In the genomic region with DNA sequence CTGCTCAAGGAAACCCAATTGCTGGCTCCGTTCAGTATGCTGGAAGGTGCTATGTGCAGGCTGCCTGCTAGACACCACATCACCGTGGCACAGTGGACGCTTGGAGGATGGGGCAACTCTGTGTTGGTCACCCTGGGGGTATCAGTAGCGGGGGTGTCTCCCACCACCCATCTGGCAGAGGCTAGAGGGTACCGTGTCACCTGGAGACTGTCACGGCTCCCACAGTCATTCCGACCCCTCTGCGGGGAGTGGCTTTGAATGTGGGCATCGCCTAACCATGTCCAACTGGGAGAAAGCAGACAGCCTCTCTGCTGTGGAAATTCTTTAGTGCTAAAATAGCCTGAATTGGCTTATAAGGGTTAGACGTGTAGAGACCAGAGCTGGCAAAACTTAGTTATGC, we compare ENCODE assay signal across 21 mouse cellular contexts.
A peak's percentile ranks its signal among the peaks of the same experiment; 100 is the strongest.
DNase-seq lines count a peak whose midpoint lies in the region; ATAC-seq and TF ChIP-seq lines count a peak whose summit lies in the region.
"Had no signal": no experiment of that assay in that cellular context is flagged by ENCODE, and none has a peak within 500 bp of the region (broad histone marks: within the 10 kb centered on the region; RNA-seq: fewer than 3 reads in every experiment).

No protein-coding gene starts in this region.

- no peaks in the 10 kb centered on the region for H3K36me3 ChIP-seq in forebrain, postnatal 0 days (ENCODE audit: insufficient read depth)
- no peaks in the 10 kb centered on the region for H3K36me3 ChIP-seq in forebrain, embryonic 11.5 days (ENCODE audit: control insufficient read depth, insufficient read depth, low read length)
- H3K36me3 ChIP-seq in hindbrain, postnatal 0 days (ENCODE audit: insufficient read depth, low read length): no peaks in the 10 kb centered on the region
- no peaks in the 10 kb centered on the region for H3K36me3 ChIP-seq in hindbrain, embryonic 13.5 days
- H3K36me3 ChIP-seq in embryonic facial prominence, embryonic 10.5 days (replicated peaks): no peaks in the 10 kb centered on the region
- no peaks in the 10 kb centered on the region for H3K36me3 ChIP-seq in limb, embryonic 11.5 days (ENCODE audit: control insufficient read depth, insufficient read depth, low read length)
- H3K36me3 ChIP-seq: hindbrain, embryonic 15.5 days; intestine, embryonic 15.5 days; liver, embryonic 12.5 days; midbrain, embryonic 12.5 days had no signal

- no peak for ATAC-seq in forebrain, postnatal 0 days
- ATAC-seq in forebrain, embryonic 11.5 days (replicated peaks; ENCODE audit: low FRiP score): no peak
- no peak for ATAC-seq in hindbrain, postnatal 0 days
- no peak for ATAC-seq in hindbrain, embryonic 13.5 days (ENCODE audit: low FRiP score)
- no peak for ATAC-seq in limb, embryonic 11.5 days (ENCODE audit: insufficient number of reproducible peaks, low FRiP score, low TSS enrichment, low read depth)
- ATAC-seq: CD4-positive, CD25-positive, alpha-beta regulatory T cell, adult 4 months; forebrain, embryonic 16.5 days; intestine, embryonic 15.5 days; liver, embryonic 12.5 days had no signal

- no peak for TF ChIP-seq CTCF in forebrain, postnatal 0 days (IDR thresholded peaks at IDR 0.05; ENCODE audit: low read depth)
- TF ChIP-seq CTCF in hindbrain, postnatal 0 days (IDR thresholded peaks at IDR 0.05; ENCODE audit: low read depth): no peak

- no peaks in the 10 kb centered on the region for H3K9me3 ChIP-seq in forebrain, postnatal 0 days (ENCODE audit: low read length)
- H3K9me3 ChIP-seq in forebrain, embryonic 11.5 days (ENCODE audit: control insufficient read depth, low read length): no peaks in the 10 kb centered on the region
- H3K9me3 ChIP-seq in hindbrain, postnatal 0 days (ENCODE audit: low read length): no peaks in the 10 kb centered on the region
- no peaks in the 10 kb centered on the region for H3K9me3 ChIP-seq in hindbrain, embryonic 13.5 days
- H3K9me3 ChIP-seq in embryonic facial prominence, embryonic 10.5 days: no peaks in the 10 kb centered on the region
- no peaks in the 10 kb centered on the region for H3K9me3 ChIP-seq in limb, embryonic 11.5 days (ENCODE audit: control insufficient read depth, low read length)
- H3K9me3 ChIP-seq: hindbrain, embryonic 15.5 days; intestine, embryonic 15.5 days; liver, embryonic 12.5 days; midbrain, embryonic 12.5 days had no signal

- H3K27me3 ChIP-seq in forebrain, postnatal 0 days (ENCODE audit: insufficient read depth, low read length): no peaks in the 10 kb centered on the region
- no peaks in the 10 kb centered on the region for H3K27me3 ChIP-seq in forebrain, embryonic 11.5 days (ENCODE audit: control insufficient read depth, insufficient read depth, low read length)
- H3K27me3 ChIP-seq in hindbrain, postnatal 0 days (ENCODE audit: insufficient read depth, low read length): no peaks in the 10 kb centered on the region
- H3K27me3 ChIP-seq in hindbrain, embryonic 13.5 days: peaks cover 11% of the 10 kb centered on the region
- 0 out of 2 replicates have a peak, but pooled peaks cover 5% of the 10 kb centered on the region for H3K27me3 ChIP-seq in embryonic facial prominence, embryonic 10.5 days (replicated peaks; ENCODE audit: low read depth, poor library complexity, severe bottlenecking)
- no peaks in the 10 kb centered on the region for H3K27me3 ChIP-seq in limb, embryonic 11.5 days (ENCODE audit: control insufficient read depth, insufficient read depth, low read length)
- H3K27me3 ChIP-seq: hindbrain, embryonic 15.5 days; intestine, embryonic 15.5 days; liver, embryonic 12.5 days had no signal

- 75% methylated on average over 10 of the region's 10 CpGs for WGBS in forebrain, postnatal 0 days
- 86% methylated on average over 10 of the region's 10 CpGs for WGBS in forebrain, embryonic 11.5 days
- WGBS in hindbrain, postnatal 0 days: 81% methylated on average over 10 of the region's 10 CpGs
- 84% methylated on average over 10 of the region's 10 CpGs for WGBS in hindbrain, embryonic 13.5 days
- 88% methylated on average over 10 of the region's 10 CpGs for WGBS in embryonic facial prominence, embryonic 10.5 days
- 87% methylated on average over 10 of the region's 10 CpGs for WGBS in limb, embryonic 11.5 days

- no peak for DNase-seq in forebrain, postnatal 0 days
- no peak for DNase-seq in forebrain, embryonic 11.5 days (ENCODE audit: low spot score)
- no peak for DNase-seq in hindbrain, postnatal 0 days (ENCODE audit: low spot score)
- no peak for DNase-seq in embryonic facial prominence, embryonic 10.5 days (ENCODE audit: low spot score)
- DNase-seq in limb, embryonic 11.5 days (ENCODE audit: low spot score): no peak
- no peak for DNase-seq in kidney, adult 8-10 months
- DNase-seq: adrenal gland, postnatal 25 days; gastrocnemius, postnatal 14 days; kidney, adult 9 months; kidney, postnatal 14 days; lung, adult 18-20 months; lung, postnatal 10 days; thymus, adult 2 months had no signal

- no peak overlapping the region for H3K9ac ChIP-seq in forebrain, postnatal 0 days
- no peak overlapping the region for H3K9ac ChIP-seq in forebrain, embryonic 11.5 days (ENCODE audit: low read length)
- H3K9ac ChIP-seq in hindbrain, postnatal 0 days (replicated peaks; ENCODE audit: low read length): no peak overlapping the region; the same call in 1 of the 2 replicates
- H3K9ac ChIP-seq in hindbrain, embryonic 13.5 days: no peak overlapping the region
- no peak overlapping the region for H3K9ac ChIP-seq in limb, embryonic 11.5 days (ENCODE audit: low read length)
- H3K9ac ChIP-seq: hindbrain, embryonic 15.5 days; intestine, embryonic 15.5 days; liver, embryonic 12.5 days; midbrain, embryonic 12.5 days had no signal

- H3K4me1 ChIP-seq in forebrain, postnatal 0 days (ENCODE audit: insufficient read depth): no peaks in the 10 kb centered on the region; the same call in 1 of the 2 replicates
- H3K4me1 ChIP-seq in forebrain, embryonic 11.5 days (replicated peaks; ENCODE audit: control insufficient read depth, insufficient read depth, low read length): 0 out of 2 replicates have a peak, but pooled peaks cover 2% of the 10 kb centered on the region
- peaks cover 3% of the 10 kb centered on the region; the same call in 1 of the 2 replicates for H3K4me1 ChIP-seq in hindbrain, postnatal 0 days (ENCODE audit: insufficient read depth, low read length)
- H3K4me1 ChIP-seq in hindbrain, embryonic 13.5 days (replicated peaks): peaks cover 21% of the 10 kb centered on the region
- peaks cover 61% of the 10 kb centered on the region for H3K4me1 ChIP-seq in embryonic facial prominence, embryonic 10.5 days
- H3K4me1 ChIP-seq in limb, embryonic 11.5 days (ENCODE audit: control insufficient read depth, insufficient read depth, low read length): peaks cover 28% of the 10 kb centered on the region

- H3K4me3 ChIP-seq in forebrain, postnatal 0 days (ENCODE audit: low read depth, low read length): no peak overlapping the region
- no peak overlapping the region for H3K4me3 ChIP-seq in forebrain, embryonic 11.5 days (ENCODE audit: low read depth, low read length)
- no peak overlapping the region for H3K4me3 ChIP-seq in hindbrain, postnatal 0 days (ENCODE audit: low read length)
- H3K4me3 ChIP-seq in hindbrain, embryonic 13.5 days: no peak overlapping the region
- H3K4me3 ChIP-seq in embryonic facial prominence, embryonic 10.5 days: no peak overlapping the region
- no peak overlapping the region for H3K4me3 ChIP-seq in limb, embryonic 11.5 days (ENCODE audit: low read depth, low read length)
- H3K4me3 ChIP-seq: hindbrain, embryonic 15.5 days; intestine, embryonic 15.5 days; liver, embryonic 12.5 days; midbrain, embryonic 12.5 days had no signal

- no peak overlapping the region for H3K4me2 ChIP-seq in forebrain, postnatal 0 days (ENCODE audit: low read depth)
- no peak overlapping the region for H3K4me2 ChIP-seq in forebrain, embryonic 11.5 days (ENCODE audit: low read depth, low read length, severe bottlenecking)
- no peak overlapping the region for H3K4me2 ChIP-seq in hindbrain, postnatal 0 days (ENCODE audit: low read depth, low read length)
- H3K4me2 ChIP-seq in hindbrain, embryonic 13.5 days: no peak overlapping the region
- no peak overlapping the region for H3K4me2 ChIP-seq in limb, embryonic 11.5 days (ENCODE audit: low read depth, severe bottlenecking)
- H3K4me2 ChIP-seq: hindbrain, embryonic 15.5 days; intestine, embryonic 15.5 days; liver, embryonic 12.5 days; midbrain, embryonic 12.5 days had no signal

- peak overlapping the region; percentile 74; the same call in 1 of the 2 replicates for H3K27ac ChIP-seq in forebrain, postnatal 0 days (ENCODE audit: low read depth, low read length)
- H3K27ac ChIP-seq in forebrain, embryonic 11.5 days (ENCODE audit: low read depth, low read length): no peak overlapping the region
- 0 out of 2 replicates have a peak overlapping the region, but pooled peaks have one; percentile 78 for H3K27ac ChIP-seq in hindbrain, postnatal 0 days
- H3K27ac ChIP-seq in hindbrain, embryonic 13.5 days: no peak overlapping the region
- H3K27ac ChIP-seq in embryonic facial prominence, embryonic 10.5 days (replicated peaks): peak overlapping the region; percentile 70
- H3K27ac ChIP-seq in limb, embryonic 11.5 days (replicated peaks; ENCODE audit: low read depth, low read length): 0 out of 2 replicates have a peak overlapping the region, but pooled peaks have one; percentile 12
- H3K27ac ChIP-seq: intestine, embryonic 15.5 days; liver, embryonic 12.5 days; midbrain, embryonic 12.5 days; stomach, postnatal 0 days had no signal

Comparison
In these comparisons a context has a peak if more than half of its experiments do, and no peak if none do; other contexts are left out.
1. H3K27ac ChIP-seq: peak in forebrain, postnatal 0 days (single experiment), hindbrain, postnatal 0 days (single experiment), embryonic facial prominence, embryonic 10.5 days (single experiment) and limb, embryonic 11.5 days (single experiment); none in forebrain, embryonic 11.5 days (single experiment) and hindbrain, embryonic 13.5 days (single experiment).